12 mouse cellular contexts compared by ENCODE assay signal in the genomic region with DNA sequence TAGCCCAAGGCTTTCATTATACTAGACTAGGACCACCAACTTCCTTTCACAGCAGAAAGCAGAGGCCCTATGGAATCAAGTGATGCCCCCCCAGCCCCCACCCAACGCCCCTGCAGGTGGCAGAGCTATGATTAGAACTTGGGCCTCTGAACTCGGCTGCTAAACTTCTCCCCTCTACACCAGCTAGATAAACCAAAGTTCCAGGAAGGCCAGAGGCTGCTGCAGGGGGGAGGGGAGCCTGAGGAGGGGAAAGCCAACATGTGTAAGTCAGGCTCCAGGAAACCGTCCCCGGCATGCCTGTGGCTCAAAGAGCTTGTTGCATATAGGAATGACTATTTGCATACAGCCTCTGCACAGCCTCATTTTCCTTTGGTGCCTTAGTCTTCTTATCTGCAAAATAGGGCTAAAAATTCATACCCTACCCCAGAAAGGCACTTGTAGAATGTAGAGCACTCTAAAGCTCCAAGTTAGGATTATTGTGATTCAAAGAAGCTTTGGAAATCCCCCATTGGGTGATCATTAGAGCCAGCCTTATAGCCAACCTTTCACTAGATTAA. TPM values are rescaled to one million over a fixed set of nuclear protein-coding genes. Genes with fewer than 3 reads are reported as not detected.
A peak's percentile ranks its signal among the peaks of the same experiment; 100 is the strongest.
DNase-seq lines count a peak whose midpoint lies in the region; ATAC-seq and TF ChIP-seq lines count a peak whose summit lies in the region.
"Had no signal": no experiment of that assay in that cellular context is flagged by ENCODE, and none has a peak within 500 bp of the region (broad histone marks: within the 10 kb centered on the region; RNA-seq: fewer than 3 reads in every experiment).

No protein-coding gene starts in this region.

- no peak overlapping the region for H3K9ac ChIP-seq in forebrain, embryonic 12.5 days
- H3K9ac ChIP-seq in liver, embryonic 11.5 days (ENCODE audit: low read depth, low read length), result peak overlapping the region; percentile 96
- H3K9ac ChIP-seq in midbrain, embryonic 14.5 days (replicated peaks; ENCODE audit: low read length), result no peak overlapping the region
- H3K9ac ChIP-seq: hindbrain, embryonic 15.5 days had no signal

- no peak for TF ChIP-seq CTCF in thymus, adult 2 months (IDR thresholded peaks at IDR 0.05; ENCODE audit: borderline replicate concordance, control insufficient read depth, extremely low read depth, insufficient read depth, low read length, poor library complexity)

- DNase-seq in forebrain, embryonic 10.5 days (ENCODE audit: extremely low spot score, low spot score), result no peak
- DNase-seq in thymus, postnatal 14 days, result peak; percentile 21
- DNase-seq in thymus, adult 2 months, result no peak
- peak; percentile 78 for DNase-seq in liver, embryonic 11.5 days (ENCODE audit: low spot score)
- DNase-seq in midbrain, embryonic 14.5 days, result no peak
- DNase-seq in frontal cortex, adult 2 months (ENCODE audit: extremely low spot score in 1 of 2, low spot score in 1 of 2), result no peak
- no peak for DNase-seq in left cerebral cortex, postnatal 10 days (ENCODE audit: extremely low spot score in 1 of 2, low spot score in 2 of 2)
- DNase-seq: lung, adult 2 months had no signal

- intact Hi-C loops in left cerebral cortex, postnatal 10 days (cut with DNase I), result no loop called here

- H3K36me3 ChIP-seq in forebrain, embryonic 10.5 days (replicated peaks), result no peaks in the 10 kb centered on the region
- H3K36me3 ChIP-seq in forebrain, embryonic 12.5 days (replicated peaks), result no peaks in the 10 kb centered on the region
- no peaks in the 10 kb centered on the region for H3K36me3 ChIP-seq in thymus, adult 2 months (ENCODE audit: control insufficient read depth, insufficient read depth, low read length)
- H3K36me3 ChIP-seq in liver, embryonic 11.5 days (ENCODE audit: control insufficient read depth, insufficient read depth, low read length), result no peaks in the 10 kb centered on the region
- no peaks in the 10 kb centered on the region for H3K36me3 ChIP-seq in midbrain, embryonic 14.5 days (ENCODE audit: control insufficient read depth, insufficient read depth, low read length)
- H3K36me3 ChIP-seq: hindbrain, embryonic 15.5 days; midbrain, embryonic 10.5 days had no signal

- no peak for ATAC-seq in forebrain, embryonic 12.5 days (ENCODE audit: low FRiP score)
- ATAC-seq in liver, embryonic 11.5 days (replicated peaks; ENCODE audit: low FRiP score), result peak; percentile 83
- ATAC-seq in midbrain, embryonic 14.5 days (ENCODE audit: low FRiP score, low TSS enrichment), result no peak

- no peak overlapping the region for H3K4me2 ChIP-seq in forebrain, embryonic 12.5 days
- H3K4me2 ChIP-seq in liver, embryonic 11.5 days, result peak overlapping the region; percentile 87
- no peak overlapping the region for H3K4me2 ChIP-seq in midbrain, embryonic 14.5 days (ENCODE audit: low read length)

- no peak overlapping the region for H3K4me3 ChIP-seq in forebrain, embryonic 10.5 days
- H3K4me3 ChIP-seq in forebrain, embryonic 12.5 days (replicated peaks), result no peak overlapping the region
- no peak overlapping the region for H3K4me3 ChIP-seq in thymus, adult 2 months (ENCODE audit: control insufficient read depth, insufficient read depth, low read length)
- H3K4me3 ChIP-seq in liver, embryonic 11.5 days (ENCODE audit: low read depth, low read length), result peak overlapping the region; percentile 98; the same call in 1 of the 2 replicates
- no peak overlapping the region for H3K4me3 ChIP-seq in midbrain, embryonic 14.5 days (replicated peaks; ENCODE audit: low read depth, low read length)
- H3K4me3 ChIP-seq: layer of hippocampus, adult 2 months had no signal

- 0 out of 2 replicates have a peak overlapping the region, but pooled peaks have one; percentile 7 for H3K27ac ChIP-seq in forebrain, embryonic 10.5 days
- no peak overlapping the region for H3K27ac ChIP-seq in forebrain, embryonic 12.5 days
- H3K27ac ChIP-seq in thymus, adult 2 months (ENCODE audit: control insufficient read depth, insufficient read depth, low read length), result no peak overlapping the region
- H3K27ac ChIP-seq in liver, embryonic 11.5 days (ENCODE audit: low read depth, low read length), result peak overlapping the region; percentile 91
- H3K27ac ChIP-seq in midbrain, embryonic 14.5 days (replicated peaks; ENCODE audit: low read depth, low read length), result no peak overlapping the region
- H3K27ac ChIP-seq: hindbrain, embryonic 15.5 days; layer of hippocampus, adult 2 months; midbrain, embryonic 10.5 days had no signal

- 26% methylated on average over 4 of the region's 4 CpGs for WGBS in forebrain, embryonic 10.5 days
- WGBS in forebrain, embryonic 12.5 days, result 39% methylated on average over 4 of the region's 4 CpGs
- WGBS in thymus, adult 2 months, result 46% methylated on average over 4 of the region's 4 CpGs
- WGBS in liver, embryonic 11.5 days, result 10% methylated on average over 4 of the region's 4 CpGs
- WGBS in midbrain, embryonic 14.5 days, result 38% methylated on average over 4 of the region's 4 CpGs

- H3K4me1 ChIP-seq in forebrain, embryonic 10.5 days, result peaks cover 20% of the 10 kb centered on the region
- peaks cover 15% of the 10 kb centered on the region for H3K4me1 ChIP-seq in forebrain, embryonic 12.5 days
- peaks cover 17% of the 10 kb centered on the region for H3K4me1 ChIP-seq in thymus, adult 2 months (replicated peaks; ENCODE audit: control insufficient read depth, insufficient read depth, low read length)
- peaks cover 25% of the 10 kb centered on the region for H3K4me1 ChIP-seq in liver, embryonic 11.5 days (replicated peaks; ENCODE audit: control insufficient read depth, insufficient read depth, low read length)
- H3K4me1 ChIP-seq in midbrain, embryonic 14.5 days (ENCODE audit: control insufficient read depth, insufficient read depth, low read length), result peaks cover 6% of the 10 kb centered on the region; the same call in 1 of the 2 replicates

- peaks cover 49% of the 10 kb centered on the region for H3K27me3 ChIP-seq in forebrain, embryonic 10.5 days (ENCODE audit: poor library complexity, severe bottlenecking)
- peaks cover 51% of the 10 kb centered on the region for H3K27me3 ChIP-seq in forebrain, embryonic 12.5 days
- no peaks in the 10 kb centered on the region; the same call in 1 of the 2 replicates for H3K27me3 ChIP-seq in thymus, adult 2 months (ENCODE audit: control insufficient read depth, insufficient read depth, low read length)
- peaks cover 7% of the 10 kb centered on the region for H3K27me3 ChIP-seq in liver, embryonic 11.5 days (replicated peaks; ENCODE audit: control insufficient read depth, insufficient read depth, low read length)
- peaks cover 17% of the 10 kb centered on the region for H3K27me3 ChIP-seq in midbrain, embryonic 14.5 days (ENCODE audit: control insufficient read depth, insufficient read depth, low read length)

- no peak for TF ChIP-seq POLR2A in thymus, adult 2 months (IDR thresholded peaks at IDR 0.05; ENCODE audit: control insufficient read depth, extremely low read depth, insufficient read depth, low read length, poor library complexity)

- no peaks in the 10 kb centered on the region for H3K9me3 ChIP-seq in forebrain, embryonic 10.5 days
- H3K9me3 ChIP-seq in forebrain, embryonic 12.5 days, result no peaks in the 10 kb centered on the region
- H3K9me3 ChIP-seq in liver, embryonic 11.5 days (ENCODE audit: control insufficient read depth, low read length), result no peaks in the 10 kb centered on the region
- H3K9me3 ChIP-seq in midbrain, embryonic 14.5 days (ENCODE audit: control insufficient read depth, low read length), result no peaks in the 10 kb centered on the region
- H3K9me3 ChIP-seq: hindbrain, embryonic 15.5 days; midbrain, embryonic 10.5 days had no signal

RNA-seq across cellular contexts. Expression of gene Cited4, which starts 1.1 kb away (rescaled TPM):
- polyA plus RNA-seq in forebrain, embryonic 10.5 days (2016; fragmentation: Nextera tagmentation; extraction: Ambion mirVana), result 13.8 and 14.3 TPM in 2 replicates
- 4.2 and 4.8 TPM in 2 replicates for polyA plus RNA-seq in forebrain, embryonic 12.5 days (2016; fragmentation: Nextera tagmentation; extraction: Ambion mirVana)
- polyA plus RNA-seq in thymus, adult 2 months (2012; rRNA removed), result 6.5 and 9.2 TPM in 2 replicates
- polyA plus RNA-seq in liver, embryonic 11.5 days (2014; fragmentation: Nextera tagmentation; extraction: Ambion mirVana), result 232 and 242 TPM in 2 replicates
- 1.2 TPM in 2 replicates for polyA plus RNA-seq in midbrain, embryonic 14.5 days (2014; fragmentation: Nextera tagmentation; extraction: Ambion mirVana)
- polyA plus RNA-seq in frontal cortex, adult 2 months (2012; rRNA removed), result 9.2 and 14.8 TPM in 2 replicates
- total RNA-seq in left cerebral cortex, postnatal 10 days (2021), result 1 to 10 TPM; 7.0 to 9.0 TPM

Comparison
In these comparisons a context has a peak if more than half of its experiments do, and no peak if none do; other contexts are left out.
1. DNase-seq: peak in thymus, postnatal 14 days (single experiment) and liver, embryonic 11.5 days (single experiment); none in forebrain, embryonic 10.5 days (single experiment), thymus, adult 2 months (single experiment), midbrain, embryonic 14.5 days (single experiment), frontal cortex, adult 2 months (0 of 2) and left cerebral cortex, postnatal 10 days (0 of 2).
2. H3K27ac ChIP-seq: peak in forebrain, embryonic 10.5 days (single experiment) and liver, embryonic 11.5 days (single experiment); none in forebrain, embryonic 12.5 days (single experiment), thymus, adult 2 months (single experiment) and midbrain, embryonic 14.5 days (single experiment).
3. RNA of gene Cited4, which starts 1.1 kb away (polyA plus RNA-seq): 232 to 242 TPM in liver, embryonic 11.5 days; 13.8 to 14.3 TPM in forebrain, embryonic 10.5 days, 9.2 to 14.8 TPM in frontal cortex, adult 2 months, 6.5 to 9.2 TPM in thymus, adult 2 months, 4.2 to 4.8 TPM in forebrain, embryonic 12.5 days and 1.2 TPM in midbrain, embryonic 14.5 days; every median in the first group is over 10 times any median in the second.